Mouse (Mus musculus) myocyte (in vitro differentiated cells): ENCODE measurements around the gene Hsd17b2.

Source experiments
- CEBPB ChIP-seq: IDR thresholded peaks from 2 replicates; pipeline ENCODE4 v1.6.1; 2011; ENCODE audit warnings: mild to moderate bottlenecking, moderate library complexity; ENCODE audit not compliant: poor library complexity, insufficient read depth, severe bottlenecking
- E2F4 ChIP-seq: IDR thresholded peaks from one replicate; pipeline ENCODE4 v1.6.1; 2011; ENCODE audit warnings: mild to moderate bottlenecking, control low read depth, moderate library complexity; ENCODE audit not compliant: insufficient read depth
- MAX ChIP-seq: IDR thresholded peaks from one replicate; pipeline ENCODE4 v1.6.1; 2011; ENCODE audit warnings: low read depth, mild to moderate bottlenecking, control low read depth
- MYOD1 ChIP-seq, 3 experiments: IDR thresholded peaks; one replicate each; pipeline ENCODE4 v1.6.1; 2011; ENCODE audit warnings: control low read depth in 2 of 3, low read depth in 2 of 3, mild to moderate bottlenecking in 2 of 3, moderate library complexity in 1 of 3; ENCODE audit not compliant: insufficient read length in 2 of 3, control insufficient read depth in 1 of 3
- MYOG ChIP-seq, 3 experiments: IDR thresholded peaks; one replicate each; pipeline ENCODE4 v1.6.1; 2011; ENCODE audit warnings: control low read depth in 2 of 3, low read depth in 2 of 3, mild to moderate bottlenecking in 2 of 3; ENCODE audit not compliant: insufficient read length in 2 of 3, control insufficient read depth in 1 of 3, insufficient read depth in 1 of 3
- POLR2A ChIP-seq: IDR thresholded peaks from one replicate; pipeline ENCODE4 v1.6.1; 2011; ENCODE audit warnings: low read depth, mild to moderate bottlenecking, control low read depth, moderate library complexity; ENCODE audit not compliant: insufficient read length
- POLR2AphosphoS2 ChIP-seq: IDR thresholded peaks from one replicate; pipeline ENCODE4 v1.6.1; 2011; ENCODE audit warnings: low read depth, control low read depth; ENCODE audit not compliant: insufficient read length
- REST ChIP-seq: IDR thresholded peaks from one replicate; pipeline ENCODE4 v1.6.1; 2011; ENCODE audit warnings: mild to moderate bottlenecking, control low read depth, moderate library complexity; ENCODE audit not compliant: insufficient read depth, insufficient read length
- SRF ChIP-seq: IDR thresholded peaks from one replicate; pipeline ENCODE4 v1.6.1; 2011; ENCODE audit warnings: low read depth; ENCODE audit not compliant: control insufficient read depth, insufficient read length
- TCF12 ChIP-seq: IDR thresholded peaks from one replicate; pipeline ENCODE4 v1.6.1; 2011; ENCODE audit warnings: mild to moderate bottlenecking, control low read depth; ENCODE audit not compliant: poor library complexity, insufficient read depth, severe bottlenecking
- TCF3 ChIP-seq: IDR thresholded peaks from one replicate; pipeline ENCODE4 v1.6.1; 2011; ENCODE audit warnings: low read depth, control low read depth; ENCODE audit not compliant: insufficient read length
- USF1 ChIP-seq: IDR thresholded peaks from one replicate; pipeline ENCODE4 v1.6.1; 2011; ENCODE audit warnings: low read depth, mild to moderate bottlenecking, control low read depth, moderate library complexity

- TF ChIP-seq E2F4, result no peak
- TF ChIP-seq USF1, result no peak
- no peak for TF ChIP-seq POLR2A
- TF ChIP-seq TCF12, result no peak
- TF ChIP-seq SRF, result no peak
- TF ChIP-seq MAX, result no peak
- TF ChIP-seq MYOD1 (IDR thresholded peaks at IDR 0.05; ENCODE audit: control insufficient read depth in 1 of 3, insufficient read length in 2 of 3, low read depth in 2 of 3), result no peak
- no peak for TF ChIP-seq TCF3
- TF ChIP-seq REST, result no peak
- no peak for TF ChIP-seq CEBPB
- TF ChIP-seq POLR2AphosphoS2, result no peak
- TF ChIP-seq MYOG (IDR thresholded peaks at IDR 0.05; ENCODE audit: control insufficient read depth in 1 of 3, insufficient read depth in 1 of 3, insufficient read length in 2 of 3, low read depth in 2 of 3), result no peak
These were observed 47.7 kb downstream of the Hsd17b2 start for GRCm38 (mm10) chr8:117749436-117749835.
